Mouse (Mus musculus): ENCODE measurements around the gene Sp140. TPM values are rescaled to one million over a fixed set of nuclear protein-coding genes. Genes with fewer than 3 reads are reported as not detected.
"Not testable (repeated sequence)": the region's sequence is repeated elsewhere in the genome, so short reads cannot be mapped to it uniquely, and the experiment has no call there.

Gene Sp140
- 1.5 and 2.4 TPM in 2 replicates for polyA plus RNA-seq (2011; ENCODE audit: insufficient read length, low read depth, missing spikeins)

- not testable (repeated sequence) for H3K4me3 ChIP-seq (ENCODE audit: insufficient read depth, low read length)
These were observed at the start of gene Sp140 for GRCm38 (mm10) chr1:85600078-85600477. TSS of gene Sp140 (plus strand) at chr1:85600378.

GRCm38 (mm10) chr1:85555261-85555660 is 44.9 kb upstream of the Sp140 start:
- H3K27ac ChIP-seq (ENCODE audit: insufficient read depth, low read length); H3K4me1 ChIP-seq (ENCODE audit: control insufficient read depth, insufficient read depth, low read length); H3K4me3 ChIP-seq (ENCODE audit: insufficient read depth, low read length): not testable (repeated sequence)

More at GRCm38 (mm10) chr1:85600078-85600477, at the start of gene Sp140:
- H3K27ac ChIP-seq (ENCODE audit: insufficient read depth, low read length); H3K4me1 ChIP-seq (ENCODE audit: control insufficient read depth, insufficient read depth, low read length): not testable (repeated sequence)

GRCm38 (mm10) chr1:85573554-85573953 is 26.6 kb upstream of the Sp140 start:
- not testable (repeated sequence) for H3K27ac ChIP-seq (ENCODE audit: insufficient read depth, low read length); H3K4me1 ChIP-seq (ENCODE audit: control insufficient read depth, insufficient read depth, low read length); H3K4me3 ChIP-seq (ENCODE audit: insufficient read depth, low read length)

- not testable (repeated sequence) for H3K4me1 ChIP-seq (ENCODE audit: control insufficient read depth, insufficient read depth, low read length); H3K4me3 ChIP-seq (ENCODE audit: insufficient read depth, low read length); H3K27ac ChIP-seq (ENCODE audit: insufficient read depth, low read length)
These were observed 24.8 kb upstream of the Sp140 start, which contains the start of gene G530012D18Rik for GRCm38 (mm10) chr1:85575376-85575775. TSS of gene G530012D18Rik (plus strand) at chr1:85575676.

DNA sequence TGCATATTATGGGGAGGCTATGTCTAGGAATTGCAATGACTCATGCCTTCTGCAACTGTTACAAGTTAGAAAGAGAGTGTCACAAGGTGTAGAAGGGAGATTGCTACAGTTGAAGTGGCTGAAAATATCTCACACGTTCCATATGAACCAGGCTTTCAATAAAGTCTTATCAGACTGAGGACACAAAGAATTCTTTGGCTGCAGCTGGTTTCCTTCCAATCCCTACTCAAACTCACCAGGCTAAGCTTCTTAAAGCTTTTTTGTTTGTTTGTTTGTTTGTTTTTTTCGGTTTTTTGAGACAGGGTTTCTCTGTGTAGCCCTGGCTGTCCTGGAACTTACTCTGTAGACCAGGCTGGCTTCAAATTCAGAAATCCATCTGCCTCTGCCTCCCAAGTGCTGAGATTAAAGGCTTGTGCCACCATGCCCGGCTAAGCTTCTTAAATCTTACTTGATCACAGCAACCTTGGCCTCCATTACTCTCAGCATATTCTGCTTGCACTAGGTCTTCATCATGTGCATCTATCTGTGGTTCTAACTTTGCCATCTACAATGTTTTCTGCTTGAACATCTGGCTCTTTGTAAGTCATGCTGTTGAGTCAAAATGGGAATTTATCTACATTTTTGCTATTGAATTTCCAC is 21.7 kb upstream of the Sp140 start:
- not testable (repeated sequence) for H3K27ac ChIP-seq (ENCODE audit: insufficient read depth, low read length); H3K4me3 ChIP-seq (ENCODE audit: insufficient read depth, low read length); H3K4me1 ChIP-seq (ENCODE audit: control insufficient read depth, insufficient read depth, low read length)

DNA sequence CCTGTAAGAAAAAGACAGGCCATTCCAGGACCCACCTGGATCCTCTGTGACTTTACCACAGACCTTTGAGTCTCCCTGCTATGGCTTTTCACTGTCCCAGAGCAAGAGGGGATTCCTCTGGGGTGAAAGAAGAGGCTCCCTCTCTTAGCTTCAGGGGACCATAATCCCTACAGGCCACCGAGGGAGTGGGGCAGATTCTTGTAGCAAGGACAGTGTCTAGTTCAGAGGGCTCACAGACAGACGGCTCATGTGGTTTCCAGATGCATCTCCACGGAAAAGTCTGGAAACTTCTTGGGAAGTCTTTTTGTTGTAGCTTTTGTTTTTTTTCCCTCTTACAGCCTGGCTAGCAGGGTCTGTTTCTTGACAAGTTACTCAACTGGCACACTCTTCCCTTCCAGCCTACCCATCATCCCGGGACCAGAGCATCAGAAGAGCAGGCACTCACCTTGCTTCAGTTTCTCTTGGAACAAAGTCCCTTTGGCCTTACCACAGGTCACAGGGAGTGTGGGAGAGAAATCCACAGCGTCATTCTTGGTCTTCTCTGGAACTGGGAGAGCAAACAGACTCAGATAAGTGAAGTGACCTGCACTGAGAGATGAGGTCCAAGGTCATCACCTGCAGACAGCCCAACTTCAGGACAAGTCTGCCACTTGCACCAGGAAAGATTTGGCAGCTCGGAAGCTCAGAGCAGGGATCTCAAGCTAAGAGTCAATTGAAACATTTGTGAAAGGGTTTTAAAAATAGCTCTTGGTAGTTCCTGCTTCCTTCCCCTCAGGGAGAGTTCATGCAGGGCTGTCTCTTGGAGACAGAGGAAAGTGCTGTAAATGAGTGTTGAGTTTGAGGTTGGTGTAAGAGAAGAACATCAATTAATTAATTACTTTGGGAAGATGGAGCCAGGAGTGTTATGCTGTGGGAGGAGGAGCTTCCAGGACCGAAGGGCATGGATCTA is 20.7 kb upstream of the Sp140 start:
- H3K27ac ChIP-seq (ENCODE audit: insufficient read depth, low read length); H3K4me3 ChIP-seq (ENCODE audit: insufficient read depth, low read length); H3K4me1 ChIP-seq (ENCODE audit: control insufficient read depth, insufficient read depth, low read length): not testable (repeated sequence)

GRCm38 (mm10) chr1:85580148-85580534 is 20.0 kb upstream of the Sp140 start:
- not testable (repeated sequence) for H3K27ac ChIP-seq (ENCODE audit: insufficient read depth, low read length); H3K4me3 ChIP-seq (ENCODE audit: insufficient read depth, low read length); H3K4me1 ChIP-seq (ENCODE audit: control insufficient read depth, insufficient read depth, low read length)

- H3K4me1 ChIP-seq (ENCODE audit: control insufficient read depth, insufficient read depth, low read length); H3K4me3 ChIP-seq (ENCODE audit: insufficient read depth, low read length); H3K27ac ChIP-seq (ENCODE audit: insufficient read depth, low read length): not testable (repeated sequence)
These were observed 19.6 kb upstream of the Sp140 start for GRCm38 (mm10) chr1:85580578-85580977.

DNA sequence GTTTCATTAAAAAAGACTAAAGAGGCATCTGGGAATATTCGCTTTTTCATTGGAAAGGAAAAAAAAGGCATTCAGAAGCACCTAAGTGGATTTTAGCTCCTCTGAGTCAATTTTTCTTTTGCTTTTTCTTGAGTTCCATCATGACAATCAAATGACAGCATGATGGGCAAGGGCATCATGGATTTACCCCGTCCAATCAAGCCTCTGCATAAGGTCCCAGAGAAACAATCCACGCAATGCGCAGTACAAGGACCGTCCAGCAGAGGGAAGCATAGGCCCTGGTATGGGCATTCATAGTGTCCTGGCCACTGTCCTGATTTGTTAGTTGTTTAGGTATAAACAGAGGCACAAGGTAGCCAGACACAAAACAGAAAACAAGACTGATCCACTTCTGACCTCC is 18.7 kb upstream of the Sp140 start:
- H3K4me1 ChIP-seq (ENCODE audit: control insufficient read depth, insufficient read depth, low read length); H3K4me3 ChIP-seq (ENCODE audit: insufficient read depth, low read length); H3K27ac ChIP-seq (ENCODE audit: insufficient read depth, low read length): not testable (repeated sequence)

DNA sequence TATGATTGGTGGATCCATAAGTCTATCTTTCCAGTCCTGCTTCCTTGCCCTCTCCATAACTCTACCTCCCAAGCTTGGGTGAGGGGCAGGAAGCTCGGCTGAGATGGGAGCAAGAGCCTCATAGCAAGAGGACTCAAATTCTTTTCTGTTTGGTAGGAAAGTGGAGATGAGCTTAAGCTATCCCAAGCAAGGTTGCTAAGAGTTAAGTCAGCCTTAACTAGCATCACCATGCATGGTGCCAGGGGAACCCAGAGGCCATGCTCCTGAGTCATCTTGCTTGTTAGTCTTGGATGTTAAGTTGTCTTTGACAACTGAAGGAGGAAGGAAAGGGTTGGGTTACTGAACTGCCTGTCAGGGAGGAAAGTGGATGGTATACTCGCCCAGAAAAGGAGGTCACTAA is 11.5 kb upstream of the Sp140 start:
- H3K4me3 ChIP-seq (ENCODE audit: insufficient read depth, low read length); H3K27ac ChIP-seq (ENCODE audit: insufficient read depth, low read length); H3K4me1 ChIP-seq (ENCODE audit: control insufficient read depth, insufficient read depth, low read length): not testable (repeated sequence)

DNA sequence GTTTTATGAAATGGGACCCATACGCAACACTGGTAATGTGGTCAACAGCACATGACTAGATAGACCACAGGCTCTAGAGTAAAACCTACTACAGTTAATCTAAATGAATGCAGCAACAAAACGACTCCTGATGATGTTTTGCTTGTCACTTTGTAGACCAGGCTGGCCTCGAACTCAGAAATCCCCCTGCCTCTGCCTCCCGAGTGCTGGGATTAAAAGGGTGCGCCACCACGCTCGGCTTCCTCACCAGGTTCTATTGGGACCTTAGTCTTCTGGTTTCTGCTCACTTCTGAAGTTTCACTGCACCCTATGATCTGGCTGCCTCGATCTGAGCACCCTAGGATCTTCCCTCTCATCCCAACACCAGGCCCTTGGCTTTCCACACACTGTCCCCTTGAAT is 7.7 kb upstream of the Sp140 start:
- not testable (repeated sequence) for H3K4me3 ChIP-seq (ENCODE audit: insufficient read depth, low read length); H3K27ac ChIP-seq (ENCODE audit: insufficient read depth, low read length); H3K4me1 ChIP-seq (ENCODE audit: control insufficient read depth, insufficient read depth, low read length)

DNA sequence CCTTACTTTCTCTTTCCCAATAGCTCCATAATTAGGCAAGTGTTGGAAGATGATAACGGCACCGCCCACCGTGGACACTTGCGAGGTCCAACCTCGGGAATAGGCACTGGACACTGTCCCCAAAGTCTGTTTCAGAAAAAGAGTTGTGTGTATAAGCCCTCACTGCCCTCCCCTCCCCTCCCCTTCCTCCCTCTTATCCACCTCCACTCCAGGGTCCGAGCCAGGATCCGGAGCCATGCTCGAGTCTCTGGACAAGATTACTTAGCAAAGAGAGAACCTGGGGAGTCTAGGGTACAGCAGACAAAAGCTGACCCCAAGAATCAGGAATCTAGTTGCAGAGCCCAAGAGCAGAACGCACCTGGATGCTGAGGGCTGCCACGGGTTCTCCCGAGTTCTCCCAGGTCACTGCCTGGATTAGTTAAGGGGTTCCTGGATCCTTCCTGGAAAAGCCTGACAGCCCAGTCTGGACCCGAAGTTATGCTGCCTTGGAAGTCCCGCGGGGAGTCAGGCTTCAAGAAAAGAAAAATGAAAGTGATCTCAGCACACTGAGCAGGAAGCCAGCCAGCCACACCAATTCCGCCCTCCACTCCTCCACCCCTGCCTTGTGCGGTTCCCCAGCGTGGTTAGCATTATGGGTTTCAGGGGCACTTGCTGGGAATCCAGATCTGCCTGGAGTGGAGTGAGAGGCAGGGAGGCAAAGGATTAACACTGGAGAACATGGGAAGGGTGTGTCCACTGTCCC is 1.7 kb upstream of the Sp140 start, which contains the start of gene Sp110:
TSS of gene Sp110 (minus strand) at position 547 of the 742 bp plus-strand sequence.
- H3K4me1 ChIP-seq (ENCODE audit: control insufficient read depth, insufficient read depth, low read length); H3K27ac ChIP-seq (ENCODE audit: insufficient read depth, low read length); H3K4me3 ChIP-seq (ENCODE audit: insufficient read depth, low read length): not testable (repeated sequence)

GRCm38 (mm10) chr1:85600794-85601193 is 616 bp downstream of the Sp140 start:
- H3K4me1 ChIP-seq (ENCODE audit: control insufficient read depth, insufficient read depth, low read length); H3K4me3 ChIP-seq (ENCODE audit: insufficient read depth, low read length); H3K27ac ChIP-seq (ENCODE audit: insufficient read depth, low read length): not testable (repeated sequence)

DNA sequence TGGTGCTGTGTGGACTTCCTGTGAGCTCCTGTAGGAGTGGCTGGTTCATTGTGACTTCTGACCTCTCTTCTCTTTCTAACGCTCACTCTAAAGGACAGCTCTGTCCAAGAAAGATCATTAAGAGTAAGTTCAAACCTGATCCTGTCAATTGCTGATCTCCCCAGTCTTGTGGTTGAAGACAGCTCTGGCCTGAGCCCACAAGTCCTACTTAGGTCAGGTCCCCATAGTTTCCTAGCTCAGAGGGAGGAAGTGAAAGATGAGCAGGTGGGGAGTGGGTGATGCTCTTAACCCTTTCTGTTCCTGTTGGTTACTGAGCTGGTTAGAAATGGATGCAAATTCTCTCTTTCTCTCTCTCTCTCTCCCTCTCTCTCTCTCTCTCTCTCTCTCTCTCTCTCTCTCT is 4.2 kb downstream of the Sp140 start:
- H3K4me3 ChIP-seq (ENCODE audit: insufficient read depth, low read length): not testable (repeated sequence)

GRCm38 (mm10) chr1:85608361-85608760 is 8.2 kb downstream of the Sp140 start:
- H3K4me3 ChIP-seq (ENCODE audit: insufficient read depth, low read length); H3K27ac ChIP-seq (ENCODE audit: insufficient read depth, low read length); H3K4me1 ChIP-seq (ENCODE audit: control insufficient read depth, insufficient read depth, low read length): not testable (repeated sequence)

More for the DNA sequence above, 4.2 kb downstream of the Sp140 start:
- not testable (repeated sequence) for H3K4me1 ChIP-seq (ENCODE audit: control insufficient read depth, insufficient read depth, low read length); H3K27ac ChIP-seq (ENCODE audit: insufficient read depth, low read length)

Data from embryonic fibroblast, embryonic 13.5 days (primary cell).